Mouse (Mus musculus): ENCODE results near the gene Nppb. TPM values are rescaled to one million over a fixed set of nuclear protein-coding genes. Genes with fewer than 3 reads are reported as not detected.

The Nppb gene
- polyA plus RNA-seq, 1 experiment from 2014 or later = 276 TPM

Other genes starting within 250 kb of the Nppb start
- gene Zfp984, start 176.0 kb upstream of the Nppb start, polyA plus RNA-seq (2016; fragmentation: Nextera tagmentation; extraction: Ambion mirVana) = 9.1 and 11.0 TPM in 2 replicates
- gene Zfp933, start 137.4 kb upstream of the Nppb start, polyA plus RNA-seq (2016; fragmentation: Nextera tagmentation; extraction: Ambion mirVana) = 5.0 and 5.9 TPM in 2 replicates
- gene Miip, start 117.0 kb upstream of the Nppb start, polyA plus RNA-seq (2016; fragmentation: Nextera tagmentation; extraction: Ambion mirVana) = 23.4 and 26.3 TPM in 2 replicates
- gene Fv1, start 116.8 kb upstream of the Nppb start, polyA plus RNA-seq (2016; fragmentation: Nextera tagmentation; extraction: Ambion mirVana) = 9.0 and 9.1 TPM in 2 replicates
- gene Mfn2, start 81.1 kb upstream of the Nppb start, polyA plus RNA-seq (2016; fragmentation: Nextera tagmentation; extraction: Ambion mirVana) = 121 and 123 TPM in 2 replicates
- 46.9 and 49.6 TPM in 2 replicates for gene Plod1, start 49.0 kb upstream of the Nppb start, polyA plus RNA-seq (2016; fragmentation: Nextera tagmentation; extraction: Ambion mirVana)
- gene 2510039O18Rik, start 44.9 kb upstream of the Nppb start, polyA plus RNA-seq (2016; fragmentation: Nextera tagmentation; extraction: Ambion mirVana) = 24.6 and 24.9 TPM in 2 replicates
- gene Nppa, start 14.9 kb downstream of the Nppb start, polyA plus RNA-seq (2016; fragmentation: Nextera tagmentation; extraction: Ambion mirVana) = 5,688 and 5,948 TPM in 2 replicates
- gene Clcn6, start 53.0 kb downstream of the Nppb start, polyA plus RNA-seq (2016; fragmentation: Nextera tagmentation; extraction: Ambion mirVana) = 7.8 and 9.3 TPM in 2 replicates
- 15.5 and 17.0 TPM in 2 replicates for gene Mthfr, start 53.3 kb downstream of the Nppb start, polyA plus RNA-seq (2016; fragmentation: Nextera tagmentation; extraction: Ambion mirVana)
- 18.9 and 19.8 TPM in 2 replicates for gene Agtrap, start 102.2 kb downstream of the Nppb start, polyA plus RNA-seq (2016; fragmentation: Nextera tagmentation; extraction: Ambion mirVana)
- gene Mad2l2, start 144.6 kb downstream of the Nppb start, polyA plus RNA-seq (2016; fragmentation: Nextera tagmentation; extraction: Ambion mirVana) = 36.6 and 39.3 TPM in 2 replicates
- gene Draxin, start 144.9 kb downstream of the Nppb start, polyA plus RNA-seq (2016; fragmentation: Nextera tagmentation; extraction: Ambion mirVana) = 0.05 and 0.08 TPM in 2 replicates
- gene Fbxo6, start 166.4 kb downstream of the Nppb start, polyA plus RNA-seq (2016; fragmentation: Nextera tagmentation; extraction: Ambion mirVana) = 20.2 and 22.9 TPM in 2 replicates
- 24.9 and 25.1 TPM in 2 replicates for gene Fbxo44, start 174.7 kb downstream of the Nppb start, polyA plus RNA-seq (2016; fragmentation: Nextera tagmentation; extraction: Ambion mirVana)
- gene Fbxo2, start 174.8 kb downstream of the Nppb start, polyA plus RNA-seq (2016; fragmentation: Nextera tagmentation; extraction: Ambion mirVana) = 0.70 and 0.92 TPM in 2 replicates